Mouse (Mus musculus) C2C12 (cell line): Measurements from ENCODE around the gene Fbxo21.

Source experiments
- CTCF ChIP-seq: IDR thresholded peaks from one replicate; pipeline ENCODE4 v1.5.1; 2011; ENCODE audit not compliant: control insufficient read depth, insufficient read depth, insufficient read length
- FOSL1 ChIP-seq: IDR thresholded peaks from one replicate; pipeline ENCODE4 v1.8.0; 2011; ENCODE audit warnings: mild to moderate bottlenecking, low read length; ENCODE audit not compliant: poor library complexity, insufficient read depth, severe bottlenecking
- MAX ChIP-seq: IDR thresholded peaks from one replicate; pipeline ENCODE4 v1.6.1; 2011; ENCODE audit warnings: mild to moderate bottlenecking, control low read depth
- MYOG ChIP-seq: IDR thresholded peaks from one replicate; pipeline ENCODE4 v1.6.1; 2011; ENCODE audit not compliant: control insufficient read depth, insufficient read length; ENCODE audit errors: extremely low read depth
- USF1 ChIP-seq: IDR thresholded peaks from one replicate; pipeline ENCODE4 v1.6.1; 2011; ENCODE audit warnings: low read depth, mild to moderate bottlenecking, control low read depth, moderate library complexity

DNA sequence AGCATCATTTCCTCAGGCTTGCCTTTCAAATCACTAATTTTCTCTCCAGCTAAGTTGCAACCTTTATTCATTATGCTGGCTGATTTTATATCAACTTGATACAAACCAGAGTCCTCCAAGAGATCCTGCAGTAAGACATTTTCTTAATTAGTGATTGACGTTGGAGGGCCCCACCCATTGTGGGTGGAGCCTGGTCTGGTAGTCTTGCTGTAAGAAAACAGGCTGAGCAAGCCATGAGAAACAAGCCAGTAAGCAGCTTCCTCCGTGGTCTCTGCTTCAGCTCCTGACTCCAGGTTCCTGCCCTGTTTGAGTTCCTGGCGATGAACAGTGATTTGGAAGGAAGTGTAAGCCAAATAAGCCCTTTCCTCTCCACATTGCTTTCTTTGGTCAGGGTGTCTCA, 59.3 kb downstream of the Fbxo21 start:
- TF ChIP-seq MAX = no peak
- no peak for TF ChIP-seq CTCF
- no peak for TF ChIP-seq USF1
- TF ChIP-seq MYOG = no peak
- TF ChIP-seq FOSL1 = no peak
